Mouse (Mus musculus): ENCODE results near the gene Prickle4. TPM values are rescaled to one million over a fixed set of nuclear protein-coding genes. Genes with fewer than 3 reads are reported as not detected.

The Prickle4 gene
- 0.43 and 0.52 TPM in 2 replicates for polyA plus RNA-seq (2015; fragmentation: Nextera tagmentation; extraction: Ambion mirVana)

GRCm38 (mm10) chr17:47694503-47695336 lies at the start of gene Prickle4:
Prickle4 (minus strand) TSS chr17:47694736.
- Histone ChIP-seq H3K27me3 (peaks cover 26% of the 10 kb centered on the region), H3K27ac (peak within 1 kb of the TSS; percentile 83), H3K36me3 (peaks cover 13% of the 10 kb centered on the region), H3K4me1 (replicated peaks) (peaks cover 25% of the 10 kb centered on the region), H3K9ac (peak within 1 kb of the TSS; percentile 93), H3K9me3 (no peaks in the 10 kb centered on the region), H3K4me3 (peak within 1 kb of the TSS; percentile 75), H3K4me2 (peak within 1 kb of the TSS; percentile 72)
- peak; percentile 95 for ATAC-seq (ENCODE audit: low FRiP score)
- WGBS, result under 1% methylated on average over 75 of the region's 82 CpGs

DNA sequence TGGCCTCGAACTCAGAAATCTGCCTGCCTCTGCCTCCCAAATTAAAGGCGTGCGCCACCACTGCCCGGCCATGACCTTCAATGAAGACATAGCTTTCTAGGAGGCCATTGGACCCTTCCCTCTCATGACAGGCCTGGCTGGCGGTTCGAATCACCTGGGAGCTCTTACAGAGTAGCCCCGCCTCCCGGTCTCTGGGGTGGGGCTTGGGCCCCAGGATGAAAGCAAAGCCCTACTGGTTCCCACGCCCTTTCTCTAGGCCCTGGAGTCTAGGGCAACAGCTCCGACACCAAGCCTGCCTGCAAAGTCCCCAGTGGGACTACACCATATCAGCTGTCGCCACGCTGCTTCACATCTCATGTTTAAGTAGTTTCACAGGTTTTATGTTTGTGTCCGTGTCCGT lies 49.5 kb upstream of the Prickle4 start:
- no peak for ATAC-seq (ENCODE audit: low FRiP score)
- no peak overlapping the region for H3K4me2 ChIP-seq

DNA sequence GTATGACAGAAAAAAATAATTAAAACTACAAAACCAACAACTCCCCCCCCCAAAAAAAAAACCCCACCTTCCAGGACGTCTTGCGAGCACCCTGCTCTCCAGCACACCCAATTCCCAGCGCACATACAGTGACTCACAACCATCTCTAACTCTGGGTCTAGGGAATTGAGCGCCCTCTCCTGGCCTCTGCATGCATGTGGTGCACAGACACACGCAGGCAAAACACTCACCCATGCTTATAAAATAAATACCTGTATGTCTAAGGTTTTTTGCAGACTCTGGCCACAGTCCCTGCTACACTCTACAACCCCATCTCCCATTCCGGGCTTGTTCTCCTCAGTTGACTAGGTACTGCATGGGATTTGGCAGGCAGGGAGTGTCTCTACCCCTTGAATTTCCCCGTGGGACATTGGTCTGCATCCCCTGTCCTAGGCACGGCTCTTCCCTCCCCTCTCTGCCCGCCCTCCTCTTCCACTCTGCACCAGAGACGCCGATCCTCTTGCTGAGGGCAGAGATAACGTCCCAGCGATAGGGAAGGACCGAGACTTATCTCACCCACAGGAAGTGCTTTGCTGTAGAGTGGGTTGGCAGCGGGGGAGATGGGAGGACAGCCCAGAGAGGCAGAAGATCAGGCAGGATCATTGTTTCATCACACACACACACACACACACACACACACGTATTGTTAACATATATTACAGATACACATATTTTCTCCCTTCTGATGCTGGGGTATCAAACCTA lies 48.6 kb upstream of the Prickle4 start:
- H3K27me3 ChIP-seq, result peaks cover 29% of the 10 kb centered on the region
- no peak overlapping the region for H3K4me3 ChIP-seq
- 48% methylated on average over 16 of the region's 16 CpGs for WGBS
- no peak overlapping the region for H3K4me2 ChIP-seq
- H3K36me3 ChIP-seq, result no peaks in the 10 kb centered on the region
- H3K9me3 ChIP-seq, result no peaks in the 10 kb centered on the region
- no peak overlapping the region for H3K9ac ChIP-seq
- H3K27ac ChIP-seq, result no peak overlapping the region
- H3K4me1 ChIP-seq (replicated peaks), result peaks cover 16% of the 10 kb centered on the region
- no peak for ATAC-seq (ENCODE audit: low FRiP score)

More for the DNA sequence above, 49.5 kb upstream of the Prickle4 start:
- H3K27me3 ChIP-seq, result peaks cover 19% of the 10 kb centered on the region
- H3K36me3 ChIP-seq, result no peaks in the 10 kb centered on the region
- H3K4me3 ChIP-seq, result no peak overlapping the region
- no peak overlapping the region for H3K9ac ChIP-seq
- H3K4me1 ChIP-seq (replicated peaks), result peaks cover 7% of the 10 kb centered on the region
- no peaks in the 10 kb centered on the region for H3K9me3 ChIP-seq
- H3K27ac ChIP-seq, result no peak overlapping the region
- 94% methylated on average over 14 of the region's 14 CpGs for WGBS

DNA sequence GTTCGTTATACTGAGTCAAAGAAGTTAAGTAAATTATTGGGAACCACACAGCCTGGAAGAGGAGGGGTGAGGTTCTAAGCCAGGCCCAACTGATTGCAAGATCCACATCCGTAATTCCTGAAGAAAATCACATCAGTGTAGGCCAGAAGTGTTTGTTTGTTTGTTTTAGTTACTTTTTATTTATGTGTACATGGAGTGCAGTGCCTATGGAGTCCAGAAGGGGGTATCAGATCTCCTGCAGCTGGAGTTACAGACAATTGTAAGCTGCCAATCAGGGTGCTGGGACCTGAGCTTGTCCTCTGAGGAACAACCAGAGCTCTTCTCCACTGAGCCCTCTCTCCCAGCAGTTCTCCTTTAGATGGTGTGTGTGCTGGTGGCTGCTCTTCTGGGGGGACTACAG lies 45.6 kb upstream of the Prickle4 start:
- Histone ChIP-seq H3K4me2 (no peak overlapping the region), H3K9me3 (no peaks in the 10 kb centered on the region), H3K27ac (no peak overlapping the region), H3K9ac (no peak overlapping the region), H3K27me3 (peaks cover 48% of the 10 kb centered on the region), H3K4me1 (replicated peaks) (peaks cover 28% of the 10 kb centered on the region), H3K4me3 (no peak overlapping the region), H3K36me3 (no peaks in the 10 kb centered on the region)
- ATAC-seq (ENCODE audit: low FRiP score), result no peak
- WGBS, result 53% methylated on average over 2 of the region's 2 CpGs

GRCm38 (mm10) chr17:47738879-47739798 lies 44.6 kb upstream of the Prickle4 start:
- Histone ChIP-seq H3K9ac (peak overlapping the region; percentile 65; the same call in 1 of the 2 replicates), H3K27me3 (peaks cover 51% of the 10 kb centered on the region), H3K4me1 (replicated peaks) (peaks cover 28% of the 10 kb centered on the region), H3K36me3 (no peaks in the 10 kb centered on the region), H3K27ac (no peak overlapping the region), H3K4me2 (peak overlapping the region; percentile 86), H3K4me3 (peak overlapping the region; percentile 55), H3K9me3 (no peaks in the 10 kb centered on the region)
- 4% methylated on average over 20 of the region's 20 CpGs for WGBS
- no peak for ATAC-seq (ENCODE audit: low FRiP score)

GRCm38 (mm10) chr17:47738066-47738878 lies 43.7 kb upstream of the Prickle4 start:
- Histone ChIP-seq H3K36me3 (no peaks in the 10 kb centered on the region), H3K9ac (peak overlapping the region; percentile 65), H3K9me3 (no peaks in the 10 kb centered on the region), H3K4me1 (replicated peaks) (peaks cover 28% of the 10 kb centered on the region), H3K4me2 (peak overlapping the region; percentile 86), H3K4me3 (peak overlapping the region; percentile 55), H3K27me3 (peaks cover 51% of the 10 kb centered on the region), H3K27ac (no peak overlapping the region)
- WGBS, result under 1% methylated on average over 56 of the region's 61 CpGs
- ATAC-seq (ENCODE audit: low FRiP score), result peak; percentile 42

- Histone ChIP-seq H3K27ac (no peak overlapping the region), H3K36me3 (no peaks in the 10 kb centered on the region), H3K27me3 (peaks cover 51% of the 10 kb centered on the region)
Observed at GRCm38 (mm10) chr17:47737271-47738065, 42.9 kb upstream of the Prickle4 start.

DNA sequence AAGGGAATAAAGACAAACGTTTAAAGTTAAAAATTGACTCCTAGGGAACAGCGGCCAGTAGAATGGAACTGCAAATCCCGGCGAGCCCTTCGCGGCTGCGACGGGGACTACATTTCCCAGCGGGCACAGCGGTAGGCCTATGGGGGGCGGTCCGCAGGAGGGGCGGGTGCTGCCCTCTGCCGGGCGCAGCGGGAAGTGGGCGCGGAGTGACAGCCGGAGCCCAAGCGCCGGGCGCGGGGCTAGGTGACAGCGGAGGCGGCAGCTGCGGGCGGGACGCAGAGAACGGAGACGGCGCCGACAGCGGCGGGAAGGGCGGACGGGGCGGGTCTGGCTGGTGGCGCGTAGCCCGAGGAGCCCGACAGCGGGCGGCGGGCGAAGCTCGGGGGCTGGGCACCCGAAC lies 42.3 kb upstream of the Prickle4 start, which contains the start of gene Tfeb:
TSS of gene Tfeb (plus strand) at position 175 of the 400 bp plus-strand sequence.
- no peaks in the 10 kb centered on the region for H3K9me3 ChIP-seq
- peaks cover 51% of the 10 kb centered on the region for H3K27me3 ChIP-seq
- no peaks in the 10 kb centered on the region for H3K36me3 ChIP-seq
- H3K4me3 ChIP-seq, result peak within 1 kb of the TSS; percentile 55
- ATAC-seq (ENCODE audit: low FRiP score), result peak; percentile 81
- no peak within 1 kb of the TSS for H3K27ac ChIP-seq
- H3K9ac ChIP-seq, result peak within 1 kb of the TSS; percentile 65
- peaks cover 28% of the 10 kb centered on the region for H3K4me1 ChIP-seq (replicated peaks)
- WGBS, result under 1% methylated on average over 42 of the region's 47 CpGs
- peak within 1 kb of the TSS; percentile 86 for H3K4me2 ChIP-seq

More at GRCm38 (mm10) chr17:47737271-47738065, 42.9 kb upstream of the Prickle4 start:
- Histone ChIP-seq H3K4me2 (peak overlapping the region; percentile 86), H3K9me3 (no peaks in the 10 kb centered on the region), H3K4me3 (peak overlapping the region; percentile 55), H3K4me1 (replicated peaks) (peaks cover 28% of the 10 kb centered on the region), H3K9ac (peak overlapping the region; percentile 65)
- 2% methylated on average over 39 of the region's 60 CpGs for WGBS
- ATAC-seq (ENCODE audit: low FRiP score), result peak; percentile 77

DNA sequence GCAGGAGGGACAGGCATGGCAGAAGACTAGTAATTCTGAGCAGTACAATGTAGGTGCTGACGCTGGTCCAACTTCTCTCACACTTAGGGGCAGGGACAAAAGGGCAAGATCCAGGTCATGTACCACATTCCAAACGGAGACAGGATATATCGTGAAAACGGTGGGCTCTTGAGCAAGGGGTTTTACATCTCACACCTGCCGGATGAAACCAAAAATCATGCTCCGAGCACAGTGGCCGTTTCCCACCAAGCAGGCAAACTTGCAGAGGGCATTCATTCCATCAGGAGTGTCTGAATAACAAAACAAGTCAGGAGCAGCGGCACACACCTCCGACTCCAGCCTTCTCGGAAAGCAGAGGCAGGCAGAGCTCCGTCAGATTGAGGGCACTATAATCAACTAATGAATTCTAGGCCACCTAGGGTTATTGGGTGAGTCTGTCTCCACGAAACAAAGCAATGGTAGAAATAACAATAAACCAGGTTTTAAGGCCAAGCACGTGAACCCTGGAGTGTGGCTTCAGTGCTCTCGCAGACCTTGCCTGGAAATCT lies 41.1 kb upstream of the Prickle4 start:
- Histone ChIP-seq H3K9me3 (no peaks in the 10 kb centered on the region), H3K4me1 (replicated peaks) (peaks cover 28% of the 10 kb centered on the region), H3K27me3 (peaks cover 43% of the 10 kb centered on the region), H3K4me3 (no peak overlapping the region), H3K9ac (no peak overlapping the region), H3K36me3 (no peaks in the 10 kb centered on the region), H3K27ac (no peak overlapping the region), H3K4me2 (no peak overlapping the region)
- 74% methylated on average over 14 of the region's 14 CpGs for WGBS
- ATAC-seq (ENCODE audit: low FRiP score), result no peak

All from hindbrain, embryonic 13.5 days (tissue).